Mouse (Mus musculus) testis, adult 2 months (tissue): ENCODE results near the gene Timm50. TPM values are rescaled to one million over a fixed set of nuclear protein-coding genes. Genes with fewer than 3 reads are reported as not detected.

ENCODE experiments used
- H3K27ac ChIP-seq: fragments of 200-500 bp; 2 replicates; pipeline ENCODE4 v1.5.1; 2012; ENCODE audit warnings: low read depth, low read length; ENCODE audit not compliant: control insufficient read depth, insufficient read depth
- H3K27me3 ChIP-seq: fragments of 200-500 bp; 2 replicates; pipeline ENCODE4 v1.6.1; 2012; ENCODE audit warnings: mild to moderate bottlenecking, low read length, moderate library complexity; ENCODE audit not compliant: control insufficient read depth, insufficient read depth
- H3K36me3 ChIP-seq: fragments of 200-500 bp; 2 replicates; pipeline ENCODE4 v1.6.1; 2012; ENCODE audit warnings: mild to moderate bottlenecking, low read length; ENCODE audit not compliant: control insufficient read depth, insufficient read depth
- H3K4me1 ChIP-seq: fragments of 200-500 bp; 2 replicates; pipeline ENCODE4 v1.6.1; 2012; ENCODE audit warnings: low read length; ENCODE audit not compliant: control insufficient read depth, insufficient read depth
- H3K4me3 ChIP-seq: fragments of 200-500 bp; 2 replicates; pipeline ENCODE4 v1.5.1; 2012; ENCODE audit warnings: low read depth, mild to moderate bottlenecking, low read length, moderate library complexity, mixed read lengths; ENCODE audit not compliant: control insufficient read depth
- CTCF ChIP-seq: fragments of 200-500 bp; IDR thresholded peaks from 2 replicates; pipeline ENCODE4 v1.5.1; 2012; ENCODE audit warnings: low read depth, mild to moderate bottlenecking, inconsistent platforms, low read length, moderate library complexity; ENCODE audit not compliant: control insufficient read depth, insufficient read depth, insufficient replicate concordance
- POLR2A ChIP-seq: fragments of 200-500 bp; IDR thresholded peaks from 2 replicates; pipeline ENCODE4 v1.6.1; 2012; ENCODE audit warnings: low read depth, mild to moderate bottlenecking, inconsistent platforms, low read length, moderate library complexity; ENCODE audit not compliant: control insufficient read depth
- polyA plus RNA-seq: library from polyadenylated mRNA; depleted of rRNA; stranded (reverse); fragments of >200 nt; gene quantifications from 2 replicates; pipeline ENCODE4 v1.2.3, GENCODE M21; 2012

Gene Timm50
- polyA plus RNA-seq, 1 experiment = 27.6 TPM

- H3K27me3 ChIP-seq = no peaks in the 10 kb centered on the region
- peaks cover 7% of the 10 kb centered on the region for H3K4me1 ChIP-seq
- H3K36me3 ChIP-seq = no peaks in the 10 kb centered on the region
- peak overlapping the region; percentile 96 for H3K27ac ChIP-seq
- TF ChIP-seq CTCF (no peak), POLR2A (no peak)
- H3K4me3 ChIP-seq = peak overlapping the region; percentile 94
Measured at GRCm38 (mm10) chr7:28278279-28278652, 33.6 kb downstream of the Timm50 start.

- H3K4me3 ChIP-seq = peak within 1 kb of the TSS; percentile 94
- H3K27ac ChIP-seq = peak within 1 kb of the TSS; percentile 96
- peak; percentile 91 for TF ChIP-seq CTCF
- TF ChIP-seq POLR2A = peak; percentile 77
- no peaks in the 10 kb centered on the region for H3K27me3 ChIP-seq
- H3K4me1 ChIP-seq = peaks cover 7% of the 10 kb centered on the region
- no peaks in the 10 kb centered on the region for H3K36me3 ChIP-seq
Measured at GRCm38 (mm10) chr7:28277615-28278278, 34.1 kb downstream of the Timm50 start, which contains the start of gene Eid2b. Gene Eid2b, plus strand, starts transcription at chr7:28277739.

GRCm38 (mm10) chr7:28277237-28277614 is 34.6 kb downstream of the Timm50 start:
- Histone ChIP-seq H3K27me3 (no peaks in the 10 kb centered on the region), H3K4me1 (peaks cover 7% of the 10 kb centered on the region), H3K27ac (no peak overlapping the region), H3K4me3 (no peak overlapping the region), H3K36me3 (no peaks in the 10 kb centered on the region; the same call in 1 of the 2 replicates)
- TF ChIP-seq CTCF = no peak
- no peak for TF ChIP-seq POLR2A

GRCm38 (mm10) chr7:28271761-28272160 is 40.1 kb downstream of the Timm50 start:
- H3K4me3 ChIP-seq = no peak overlapping the region
- no peak overlapping the region for H3K27ac ChIP-seq
- H3K4me1 ChIP-seq = peaks cover 5% of the 10 kb centered on the region
- TF ChIP-seq CTCF (0 out of 2 replicates have a peak, but pooled peaks have one; percentile 29), POLR2A (no peak)
- no peaks in the 10 kb centered on the region; the same call in 1 of the 2 replicates for H3K36me3 ChIP-seq
- H3K27me3 ChIP-seq = no peaks in the 10 kb centered on the region

- TF ChIP-seq POLR2A (no peak), CTCF (peak; percentile 59)
- Histone ChIP-seq H3K36me3 (no peaks in the 10 kb centered on the region; the same call in 1 of the 2 replicates), H3K27me3 (no peaks in the 10 kb centered on the region), H3K27ac (no peak overlapping the region), H3K4me1 (peaks cover 5% of the 10 kb centered on the region), H3K4me3 (no peak overlapping the region)
Measured at GRCm38 (mm10) chr7:28269355-28269754, 42.5 kb downstream of the Timm50 start.

GRCm38 (mm10) chr7:28268576-28268975 is 43.3 kb downstream of the Timm50 start:
- H3K4me1 ChIP-seq = peaks cover 7% of the 10 kb centered on the region
- no peaks in the 10 kb centered on the region; the same call in 1 of the 2 replicates for H3K36me3 ChIP-seq
- peak overlapping the region; percentile 79 for H3K27ac ChIP-seq
- no peak for TF ChIP-seq CTCF
- no peak for TF ChIP-seq POLR2A
- H3K27me3 ChIP-seq = no peaks in the 10 kb centered on the region
- peak overlapping the region; percentile 87 for H3K4me3 ChIP-seq

GRCm38 (mm10) chr7:28268042-28268531 is 43.8 kb downstream of the Timm50 start:
- Histone ChIP-seq H3K4me1 (peaks cover 7% of the 10 kb centered on the region), H3K27ac (peak overlapping the region; percentile 79), H3K27me3 (no peaks in the 10 kb centered on the region), H3K36me3 (no peaks in the 10 kb centered on the region; the same call in 1 of the 2 replicates), H3K4me3 (peak overlapping the region; percentile 87)
- no peak for TF ChIP-seq CTCF
- TF ChIP-seq POLR2A = no peak

GRCm38 (mm10) chr7:28267129-28268041 is 44.5 kb downstream of the Timm50 start, which contains the start of gene Eid2:
Gene Eid2, plus strand, starts transcription at chr7:28267881.
- H3K27me3 ChIP-seq = no peaks in the 10 kb centered on the region
- peak within 1 kb of the TSS; percentile 79 for H3K27ac ChIP-seq
- peak within 1 kb of the TSS; percentile 87 for H3K4me3 ChIP-seq
- H3K4me1 ChIP-seq = peaks cover 7% of the 10 kb centered on the region
- no peak for TF ChIP-seq CTCF
- TF ChIP-seq POLR2A = peak; percentile 92
- H3K36me3 ChIP-seq = no peaks in the 10 kb centered on the region; the same call in 1 of the 2 replicates
